In the genomic region with DNA sequence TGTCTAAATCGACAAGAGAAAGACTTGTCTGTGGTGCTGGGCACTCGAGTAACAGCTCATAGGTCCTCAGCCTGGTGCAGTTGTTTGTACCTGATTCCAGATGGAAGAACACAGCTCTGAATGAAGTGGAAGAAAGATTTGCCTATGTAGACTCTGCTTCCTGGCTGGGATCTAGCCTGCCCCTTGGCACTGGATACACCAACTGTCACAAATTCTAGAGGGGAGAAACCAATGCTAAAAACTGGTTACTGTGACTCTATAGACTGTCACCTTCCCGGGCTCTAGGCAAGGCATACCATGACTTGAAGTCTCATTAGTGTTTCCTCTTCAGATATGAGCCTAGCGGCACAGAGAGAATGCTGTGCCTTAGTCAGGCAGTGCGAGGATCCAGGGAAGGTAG, we compare ENCODE assay signal across 21 mouse cellular contexts.
"Had no signal": no experiment of that assay in that cellular context is flagged by ENCODE, and none has a peak within 500 bp of the region (broad histone marks: within the 10 kb centered on the region; RNA-seq: fewer than 3 reads in every experiment).

No protein-coding gene starts in this region.

- DNase-seq: kidney, adult 2 months; kidney, postnatal 25 days; layer of hippocampus, adult 9-11 months; liver; lung, adult 18-20 months; lung, postnatal 10 days; lung, postnatal 4 days; retina, postnatal 1 day; right cerebral cortex, postnatal 25 days; spleen, adult 18-20 months; thymus, postnatal 25 days had no signal

- H3K36me3 ChIP-seq: limb, embryonic 10.5 days; limb, embryonic 13.5 days; liver, embryonic 12.5 days; liver, embryonic 15.5 days; lung, embryonic 15.5 days; neural tube, embryonic 13.5 days; stomach, embryonic 15.5 days had no signal

- H3K27me3 ChIP-seq: limb, embryonic 13.5 days; liver, embryonic 12.5 days; liver, embryonic 15.5 days; lung, embryonic 15.5 days; neural tube, embryonic 13.5 days; stomach, embryonic 15.5 days had no signal

- H3K4me3 ChIP-seq: layer of hippocampus, adult 2 months; limb, embryonic 10.5 days; limb, embryonic 13.5 days; liver, embryonic 12.5 days; liver, embryonic 15.5 days; lung, embryonic 15.5 days; myocyte; neural tube, embryonic 13.5 days; stomach, embryonic 15.5 days had no signal

- ATAC-seq: liver, embryonic 12.5 days had no signal

- H3K4me2 ChIP-seq: limb, embryonic 13.5 days; liver, embryonic 12.5 days; liver, embryonic 15.5 days; lung, embryonic 15.5 days; neural tube, embryonic 13.5 days; stomach, embryonic 15.5 days had no signal

- H3K9ac ChIP-seq: limb, embryonic 13.5 days; liver, embryonic 12.5 days; liver, embryonic 15.5 days; lung, embryonic 15.5 days; neural tube, embryonic 13.5 days; stomach, embryonic 15.5 days had no signal

- H3K27ac ChIP-seq: kidney, postnatal 0 days; layer of hippocampus, adult 2 months; limb, embryonic 10.5 days; limb, embryonic 13.5 days; liver, embryonic 12.5 days; liver, embryonic 15.5 days; lung, embryonic 15.5 days; neural tube, embryonic 13.5 days; stomach, embryonic 15.5 days had no signal

- H3K4me1 ChIP-seq: limb, embryonic 13.5 days; liver, embryonic 12.5 days; liver, embryonic 15.5 days; lung, embryonic 15.5 days; stomach, embryonic 15.5 days had no signal

- H3K9me3 ChIP-seq: limb, embryonic 10.5 days; limb, embryonic 13.5 days; liver, embryonic 12.5 days; liver, embryonic 15.5 days; lung, embryonic 15.5 days; neural tube, embryonic 13.5 days; stomach, embryonic 15.5 days had no signal
